Mouse (Mus musculus): ENCODE data around the gene Xpr1.

Gene Xpr1

DNA sequence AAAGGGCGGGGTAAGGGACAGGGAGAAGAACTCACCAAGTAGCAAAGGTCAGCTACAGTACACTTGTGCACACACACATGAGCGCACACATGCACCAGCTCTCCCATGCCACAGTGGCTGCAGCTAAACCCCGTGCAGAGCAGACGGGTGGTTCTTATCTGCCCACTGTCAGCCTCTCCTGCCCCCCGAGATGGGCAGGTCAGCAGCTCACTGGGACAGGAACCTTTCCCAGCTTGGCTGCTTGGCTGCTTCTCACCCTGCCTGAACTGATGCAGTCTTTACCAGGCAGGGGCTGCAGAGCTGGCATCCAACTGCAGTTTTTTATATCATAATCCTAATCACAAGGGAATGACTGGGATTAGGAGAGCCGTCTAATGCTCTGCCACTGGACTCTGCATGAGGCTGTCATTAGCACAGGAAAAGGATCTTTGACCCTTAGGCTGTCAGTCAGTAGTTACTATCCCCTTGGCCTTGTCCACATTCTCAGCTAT, 164.5 kb downstream of the Xpr1 start:
- no peak for DNase-seq (ENCODE audit: low read depth, low spot score)

GRCm38 (mm10) chr1:155251596-155251995, 165.6 kb downstream of the Xpr1 start:
- no peak for DNase-seq (ENCODE audit: low read depth, low spot score)

DNA sequence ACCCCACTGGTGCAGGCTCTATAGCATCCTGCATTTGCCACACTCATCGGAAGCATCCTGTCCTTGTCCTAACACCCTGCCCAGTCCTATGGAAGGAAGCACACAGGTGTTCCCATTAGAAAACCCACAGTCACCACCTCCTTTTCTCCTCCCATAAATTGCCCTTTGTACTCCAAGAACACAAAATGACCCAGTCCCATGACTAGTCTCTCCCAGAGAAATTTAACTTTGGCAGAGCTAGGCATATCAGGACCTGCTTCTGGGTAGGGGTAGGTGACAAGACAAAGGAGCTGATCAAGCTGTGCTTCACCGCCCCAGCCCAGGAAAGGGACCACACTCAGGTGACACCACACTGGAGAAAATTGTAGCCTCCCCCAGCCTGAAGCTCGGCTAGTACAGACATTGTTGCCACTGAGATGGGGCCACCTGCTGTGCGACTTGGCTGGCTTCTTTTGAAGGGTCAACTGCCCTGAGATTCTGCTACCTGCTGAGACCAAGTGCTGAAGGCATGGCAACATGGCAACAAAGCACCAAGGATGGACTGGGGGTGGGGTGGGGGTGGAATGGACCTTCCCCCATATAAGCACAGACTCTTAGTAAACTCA, 166.6 kb downstream of the Xpr1 start:
- DNase-seq (ENCODE audit: low read depth, low spot score), result no peak

DNA sequence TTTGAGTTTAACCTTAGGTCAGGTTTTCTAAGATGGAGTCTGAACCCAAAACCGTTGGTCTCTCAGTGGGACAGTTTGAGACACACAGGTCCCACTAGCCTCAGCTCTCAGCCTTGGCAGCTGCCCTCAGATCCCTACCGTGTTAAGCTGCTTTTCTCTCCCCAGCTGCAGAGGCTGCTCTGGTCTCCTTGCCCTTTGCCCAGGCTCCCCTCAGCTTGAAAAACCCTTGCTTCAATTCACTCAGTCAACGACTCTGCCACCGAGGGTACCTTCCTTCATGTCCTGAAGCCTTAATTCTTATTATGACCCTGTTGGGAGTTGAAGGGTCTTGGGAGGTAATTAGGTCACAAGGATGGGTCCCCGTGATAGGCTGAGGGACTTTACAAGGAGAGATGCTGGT, 167.3 kb downstream of the Xpr1 start:
- DNase-seq (ENCODE audit: low read depth, low spot score), result no peak

DNA sequence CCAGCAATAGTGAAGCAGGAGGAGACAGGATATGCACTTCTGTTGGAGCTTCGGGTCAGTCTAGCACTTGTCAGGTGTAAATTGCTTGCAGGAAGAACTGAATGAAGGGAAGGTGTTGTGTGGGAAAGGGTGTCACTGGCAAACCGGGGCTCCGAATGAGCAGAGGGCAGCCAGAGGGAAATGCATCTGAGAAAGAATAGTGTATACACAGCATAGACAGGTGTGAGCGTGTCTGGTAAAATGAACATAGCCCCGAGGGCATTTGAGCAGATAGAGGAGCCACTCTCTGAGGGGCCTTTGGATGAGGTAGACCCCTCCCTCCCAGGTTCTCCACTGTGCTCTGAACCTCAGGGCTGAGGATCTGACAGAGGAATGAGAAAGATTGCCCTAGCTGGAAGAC, 169.2 kb downstream of the Xpr1 start:
- DNase-seq (ENCODE audit: low read depth, low spot score), result no peak

GRCm38 (mm10) chr1:155247441-155247840, 169.8 kb downstream of the Xpr1 start:
- DNase-seq (ENCODE audit: low read depth, low spot score), result no peak

DNA sequence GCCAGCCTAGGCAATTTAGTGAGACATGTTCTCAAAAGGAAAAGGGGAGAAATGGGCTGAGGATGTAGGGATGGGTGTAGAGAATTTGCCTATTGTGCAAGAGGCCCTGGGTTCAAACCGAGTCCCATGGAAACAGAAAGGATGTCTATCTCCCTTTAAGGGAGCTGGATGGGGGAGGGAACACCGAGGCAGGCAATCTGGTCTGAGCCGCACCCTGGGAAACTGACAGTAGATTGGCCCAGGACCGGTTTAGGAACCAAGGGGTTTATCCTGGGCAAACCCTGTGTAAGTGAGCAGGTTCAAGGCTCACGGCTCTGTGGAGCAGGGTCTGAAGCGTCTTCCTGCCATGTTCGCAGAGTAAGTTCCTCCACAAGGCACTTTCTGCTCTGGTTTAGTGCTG, 171.7 kb downstream of the Xpr1 start:
- DNase-seq (ENCODE audit: low read depth, low spot score), result no peak

DNA sequence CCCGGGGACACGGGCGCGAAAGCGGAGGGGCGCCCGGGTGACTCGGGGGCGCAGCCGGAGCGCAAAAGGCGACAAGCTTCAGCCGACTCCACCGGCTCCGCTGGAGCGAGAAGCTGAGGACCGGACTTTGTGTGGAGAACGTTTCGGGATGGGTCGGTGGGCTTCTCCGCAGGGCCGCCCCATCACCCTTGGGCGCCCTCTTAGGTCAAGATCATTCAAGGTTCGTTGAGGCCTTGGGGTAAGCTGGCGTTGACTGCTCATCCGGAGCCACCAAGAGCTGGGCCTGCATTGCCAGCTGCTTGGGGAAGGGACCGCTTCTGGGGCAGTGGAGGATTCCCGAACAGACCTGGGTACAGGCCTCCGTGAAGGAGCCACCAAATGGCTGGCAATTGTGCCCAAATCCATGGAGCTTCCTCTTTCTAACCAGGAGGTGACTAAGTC, 172.4 kb downstream of the Xpr1 start:
- DNase-seq (ENCODE audit: low read depth, low spot score), result peak; percentile 52

- peak; percentile 60 for DNase-seq (ENCODE audit: low read depth, low spot score)
These were observed 173.1 kb downstream of the Xpr1 start, which contains the start of gene BC034090 for GRCm38 (mm10) chr1:155243797-155244770. Gene BC034090, minus strand, starts transcription at chr1:155244444.

DNA sequence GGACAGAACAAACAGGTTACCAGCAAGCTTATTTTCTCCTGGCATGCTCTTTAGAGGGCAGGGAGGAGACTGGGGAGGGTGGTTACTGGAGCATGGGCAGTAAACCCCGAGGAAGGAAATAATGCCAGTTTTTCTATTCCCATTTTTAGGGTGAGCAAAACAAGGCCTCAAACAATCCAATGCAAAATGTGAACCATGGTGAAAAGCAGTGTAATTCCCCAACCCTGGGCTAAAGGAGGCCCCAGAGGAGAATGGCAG, 174.8 kb downstream of the Xpr1 start:
- DNase-seq (ENCODE audit: low read depth, low spot score), result no peak

DNA sequence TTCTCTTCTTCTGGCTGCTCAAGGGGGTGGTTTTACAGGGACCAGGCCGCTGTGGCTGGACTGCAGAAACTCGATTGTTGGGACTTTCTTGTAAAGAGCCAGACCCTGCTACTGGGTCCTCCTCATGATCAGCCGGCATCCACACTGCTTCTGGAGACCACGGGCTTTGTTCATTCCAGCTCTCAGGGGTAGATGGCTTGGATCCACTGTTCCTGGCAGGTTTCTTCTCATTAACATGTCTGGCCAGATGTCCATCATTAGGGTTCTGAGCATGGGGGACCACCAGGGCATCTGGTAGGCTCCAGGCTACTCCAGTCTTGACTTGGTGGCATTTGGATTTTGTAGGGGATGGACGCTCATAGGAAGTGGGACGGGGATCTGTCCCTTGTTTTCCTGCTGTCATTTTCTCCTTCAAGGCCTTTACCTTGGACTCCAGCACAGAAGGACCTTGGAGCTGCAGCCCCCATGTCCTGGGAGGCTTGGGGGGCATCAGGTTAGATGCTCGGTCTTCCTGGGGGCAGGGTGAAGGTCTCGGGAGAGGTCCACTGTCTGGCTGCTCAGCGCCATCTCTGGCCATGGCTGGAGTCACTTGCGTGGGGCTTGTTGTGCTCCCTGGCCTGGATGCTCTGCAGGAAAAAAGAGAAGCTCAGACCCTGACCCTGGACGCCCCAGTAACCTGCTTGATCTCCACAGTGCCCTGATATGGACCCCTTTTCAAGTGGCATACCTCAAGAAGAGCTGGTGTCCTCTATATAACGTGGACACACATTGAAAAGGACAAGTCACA, 175.3 kb downstream of the Xpr1 start:
- no peak for DNase-seq (ENCODE audit: low read depth, low spot score)

DNA sequence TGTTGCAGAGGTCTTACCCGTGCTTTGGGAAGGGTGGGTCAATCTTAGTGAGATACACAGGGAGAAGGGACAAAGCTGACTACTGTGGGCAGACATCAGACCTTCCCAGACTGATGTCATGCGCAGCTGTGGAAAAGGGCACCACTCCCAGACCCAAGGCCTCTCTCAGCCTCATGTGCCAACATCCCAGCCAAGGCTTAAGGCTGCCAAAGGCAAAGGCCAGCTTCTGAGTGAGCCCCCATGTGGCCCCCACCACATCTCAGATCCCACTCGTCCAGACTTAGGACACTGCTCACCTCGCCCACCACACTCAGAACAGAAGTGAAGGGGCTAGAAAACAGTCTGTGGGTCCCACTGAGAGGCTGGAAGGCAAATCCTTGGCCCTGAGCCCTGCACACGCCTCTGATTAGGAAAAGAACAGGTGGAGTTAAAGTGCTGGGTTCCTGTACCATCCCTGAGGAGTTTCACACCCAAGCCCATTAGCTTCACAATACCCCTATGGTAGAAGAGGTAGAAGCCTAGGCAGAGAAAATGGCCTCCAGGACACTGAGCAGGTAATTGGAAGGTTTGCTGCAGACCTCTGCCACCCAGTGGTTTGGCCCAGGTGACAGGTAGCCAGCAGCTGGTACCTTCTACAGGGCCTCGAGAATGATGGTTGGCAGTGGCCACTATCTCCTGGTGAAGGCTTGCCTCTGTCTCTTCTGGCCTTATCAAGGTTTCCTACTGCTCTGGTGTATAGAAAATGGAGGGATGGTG, 177.1 kb downstream of the Xpr1 start:
- DNase-seq (ENCODE audit: low read depth, low spot score), result no peak

DNA sequence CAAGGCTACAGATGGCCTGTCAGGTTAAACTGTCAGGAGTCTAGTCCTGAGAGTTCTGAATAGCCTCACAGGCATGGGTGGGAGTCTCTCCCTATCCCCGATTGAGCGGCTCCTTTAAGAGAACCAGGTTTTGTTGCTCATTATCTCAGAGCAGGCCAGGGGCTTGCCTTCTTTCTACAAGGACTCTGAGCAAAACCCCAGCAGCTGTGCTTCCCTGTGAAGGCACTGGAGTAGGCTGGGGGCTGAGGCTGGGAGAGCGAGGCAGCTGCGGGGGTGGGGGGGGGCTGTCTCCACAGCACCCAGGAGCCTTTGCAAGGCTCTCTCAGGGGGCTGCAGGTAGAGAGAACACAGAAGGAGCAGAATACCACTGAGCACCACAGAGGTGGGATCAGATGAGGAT, 178.0 kb downstream of the Xpr1 start:
- DNase-seq (ENCODE audit: low read depth, low spot score), result no peak

GRCm38 (mm10) chr1:155238126-155238525, 179.1 kb downstream of the Xpr1 start:
- no peak for DNase-seq (ENCODE audit: low read depth, low spot score)

- DNase-seq (ENCODE audit: low read depth, low spot score), result no peak
These were observed 179.8 kb downstream of the Xpr1 start for GRCm38 (mm10) chr1:155237390-155237789.

- DNase-seq (ENCODE audit: low read depth, low spot score), result no peak
These were observed 180.8 kb downstream of the Xpr1 start for GRCm38 (mm10) chr1:155236306-155237024.

- no peak for DNase-seq (ENCODE audit: low read depth, low spot score)
These were observed 181.6 kb downstream of the Xpr1 start for GRCm38 (mm10) chr1:155235641-155236040.

- peak; percentile 77 for DNase-seq (ENCODE audit: low read depth, low spot score)
These were observed 183.1 kb downstream of the Xpr1 start for GRCm38 (mm10) chr1:155233931-155234607.

DNA sequence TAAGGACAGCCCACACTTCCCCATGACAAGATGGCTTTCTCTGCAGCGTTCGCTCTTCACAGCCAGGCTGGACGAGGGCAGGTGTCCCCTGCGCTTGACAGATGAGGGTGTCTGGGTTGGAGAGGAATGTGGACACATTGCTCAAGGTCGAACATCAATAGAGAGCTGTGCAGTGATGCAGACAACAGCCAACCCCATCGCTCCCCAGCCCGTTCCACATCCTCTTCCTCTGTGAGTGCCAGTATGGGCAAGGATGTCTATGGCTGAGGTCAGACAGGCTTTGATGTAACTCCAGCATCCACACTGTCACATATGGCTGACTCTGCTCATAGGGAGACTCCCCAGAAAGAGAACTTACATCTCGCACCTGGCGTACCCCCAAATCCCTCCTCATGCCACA, 183.8 kb downstream of the Xpr1 start:
- DNase-seq (ENCODE audit: low read depth, low spot score), result no peak

GRCm38 (mm10) chr1:155232786-155233185, 184.4 kb downstream of the Xpr1 start:
- no peak for DNase-seq (ENCODE audit: low read depth, low spot score)
